Mouse (Mus musculus): ENCODE results near the gene Spryd4. TPM values are rescaled to one million over a fixed set of nuclear protein-coding genes. Genes with fewer than 3 reads are reported as not detected.

The Spryd4 gene
- polyA plus RNA-seq, 1 experiment, result not detected

DNA sequence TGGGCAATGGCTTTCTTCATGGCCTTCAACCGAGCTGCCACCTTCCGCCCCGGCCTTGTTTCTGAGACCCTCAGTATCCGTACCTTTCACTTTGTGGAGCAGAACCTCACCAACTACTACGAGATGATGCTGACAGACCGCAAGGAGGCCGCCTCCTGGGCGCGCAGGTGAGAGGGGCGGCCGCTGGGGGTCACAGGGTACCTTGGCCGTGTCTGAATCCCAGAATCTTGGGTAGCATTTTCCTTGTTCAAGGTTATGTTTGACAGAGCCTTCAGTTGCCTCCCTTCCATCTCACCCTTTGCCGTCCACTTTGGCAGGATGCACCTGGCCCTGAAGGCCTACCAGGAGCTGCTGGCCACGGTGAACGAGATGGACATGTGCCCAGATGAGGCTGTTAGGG, 32.5 kb upstream of the Spryd4 start:
- no peak overlapping the region for H3K27ac ChIP-seq (ENCODE audit: insufficient read depth, low read depth, low read length)
- 95% methylated on average over 15 of the region's 15 CpGs for WGBS
- no peak for TF ChIP-seq POLR2A (IDR thresholded peaks at IDR 0.05; ENCODE audit: insufficient read depth, low read depth, low read length)
- TF ChIP-seq CTCF (IDR thresholded peaks at IDR 0.05; ENCODE audit: insufficient read depth, low read depth, low read length), result no peak

DNA sequence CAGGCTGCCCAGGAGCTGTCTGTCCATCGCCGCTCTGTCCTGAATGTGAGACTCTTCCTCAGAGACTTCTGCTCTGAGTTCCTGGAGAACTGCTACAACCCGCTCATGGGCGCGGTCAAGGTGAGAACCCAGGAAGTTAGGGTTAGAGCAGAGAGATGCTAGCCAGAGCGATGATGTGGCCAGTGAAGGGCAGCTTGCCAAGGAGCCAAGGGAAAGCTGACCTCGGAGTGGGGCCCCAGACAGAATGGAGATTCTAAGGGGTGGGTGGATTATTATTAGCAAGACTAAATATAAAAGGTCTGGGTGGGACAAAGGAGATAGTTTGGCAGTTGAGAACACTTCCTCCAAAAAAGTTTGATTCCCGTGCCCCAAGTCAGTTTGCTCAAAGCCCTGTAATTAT, 31.6 kb upstream of the Spryd4 start:
- WGBS, result 87% methylated on average over 8 of the region's 8 CpGs
- Histone ChIP-seq H3K27ac (ENCODE audit: insufficient read depth, low read depth, low read length) (no peak overlapping the region), H3K4me1 (ENCODE audit: control insufficient read depth, insufficient read depth, low read length) (peaks cover 10% of the 10 kb centered on the region), H3K4me3 (ENCODE audit: insufficient read depth, low read depth, low read length) (no peak overlapping the region)
- no peak for TF ChIP-seq POLR2A (IDR thresholded peaks at IDR 0.05; ENCODE audit: insufficient read depth, low read depth, low read length)
- TF ChIP-seq CTCF (IDR thresholded peaks at IDR 0.05; ENCODE audit: insufficient read depth, low read depth, low read length), result no peak

More for the DNA sequence above, 32.5 kb upstream of the Spryd4 start:
- peaks cover 9% of the 10 kb centered on the region for H3K4me1 ChIP-seq (ENCODE audit: control insufficient read depth, insufficient read depth, low read length)
- no peak overlapping the region for H3K4me3 ChIP-seq (ENCODE audit: insufficient read depth, low read depth, low read length)

DNA sequence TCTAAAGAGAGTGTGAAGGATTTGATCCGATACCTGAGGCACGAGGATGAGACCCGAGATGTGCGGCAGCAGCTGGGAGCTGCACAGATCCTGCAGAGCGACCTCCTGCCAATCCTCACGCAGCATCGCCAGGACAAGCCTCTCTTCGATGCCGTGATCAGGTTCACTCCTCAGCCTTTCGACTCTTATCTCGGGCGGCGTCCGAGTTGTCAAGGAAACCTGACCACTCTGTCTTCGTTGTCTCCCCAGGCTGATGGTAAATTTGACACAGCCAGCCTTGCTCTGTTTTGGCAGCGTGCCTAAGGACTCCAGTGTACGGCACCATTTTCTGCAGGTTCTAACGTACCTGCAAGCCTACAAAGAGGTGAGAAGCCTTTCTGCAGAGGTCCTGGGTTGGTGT, 28.5 kb upstream of the Spryd4 start:
- Histone ChIP-seq H3K4me1 (ENCODE audit: control insufficient read depth, insufficient read depth, low read length) (peaks cover 8% of the 10 kb centered on the region; the same call in 1 of the 2 replicates), H3K4me3 (ENCODE audit: insufficient read depth, low read depth, low read length) (no peak overlapping the region), H3K27ac (ENCODE audit: insufficient read depth, low read depth, low read length) (no peak overlapping the region)
- 93% methylated on average over 18 of the region's 18 CpGs for WGBS
- TF ChIP-seq CTCF (IDR thresholded peaks at IDR 0.05; ENCODE audit: insufficient read depth, low read depth, low read length), result no peak
- TF ChIP-seq POLR2A (IDR thresholded peaks at IDR 0.05; ENCODE audit: insufficient read depth, low read depth, low read length), result no peak

DNA sequence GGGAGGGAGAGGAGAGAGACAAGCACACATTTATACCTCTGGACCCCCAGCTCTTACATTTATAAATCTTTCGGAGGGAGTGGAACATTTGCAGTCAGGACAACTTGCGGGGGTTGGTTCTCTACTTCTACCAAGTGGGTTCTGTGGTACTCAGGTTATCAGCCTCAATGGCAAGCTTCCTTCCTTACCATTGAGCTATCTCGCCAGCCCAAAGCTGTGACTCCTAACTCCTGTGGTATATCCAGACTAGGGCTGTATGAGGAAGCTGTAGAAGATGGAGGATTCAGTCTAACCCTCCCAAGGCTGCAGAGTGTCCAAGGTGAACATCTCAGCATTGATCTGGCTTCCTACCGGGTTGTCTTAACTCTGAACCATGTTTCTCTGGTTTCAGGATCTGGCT, 27.5 kb upstream of the Spryd4 start:
- Histone ChIP-seq H3K4me3 (ENCODE audit: insufficient read depth, low read depth, low read length) (no peak overlapping the region), H3K27ac (ENCODE audit: insufficient read depth, low read depth, low read length) (no peak overlapping the region), H3K4me1 (ENCODE audit: control insufficient read depth, insufficient read depth, low read length) (peaks cover 8% of the 10 kb centered on the region; the same call in 1 of the 2 replicates)
- 99% methylated on average over 4 of the region's 4 CpGs for WGBS
- no peak for TF ChIP-seq CTCF (IDR thresholded peaks at IDR 0.05; ENCODE audit: insufficient read depth, low read depth, low read length)
- no peak for TF ChIP-seq POLR2A (IDR thresholded peaks at IDR 0.05; ENCODE audit: insufficient read depth, low read depth, low read length)

DNA sequence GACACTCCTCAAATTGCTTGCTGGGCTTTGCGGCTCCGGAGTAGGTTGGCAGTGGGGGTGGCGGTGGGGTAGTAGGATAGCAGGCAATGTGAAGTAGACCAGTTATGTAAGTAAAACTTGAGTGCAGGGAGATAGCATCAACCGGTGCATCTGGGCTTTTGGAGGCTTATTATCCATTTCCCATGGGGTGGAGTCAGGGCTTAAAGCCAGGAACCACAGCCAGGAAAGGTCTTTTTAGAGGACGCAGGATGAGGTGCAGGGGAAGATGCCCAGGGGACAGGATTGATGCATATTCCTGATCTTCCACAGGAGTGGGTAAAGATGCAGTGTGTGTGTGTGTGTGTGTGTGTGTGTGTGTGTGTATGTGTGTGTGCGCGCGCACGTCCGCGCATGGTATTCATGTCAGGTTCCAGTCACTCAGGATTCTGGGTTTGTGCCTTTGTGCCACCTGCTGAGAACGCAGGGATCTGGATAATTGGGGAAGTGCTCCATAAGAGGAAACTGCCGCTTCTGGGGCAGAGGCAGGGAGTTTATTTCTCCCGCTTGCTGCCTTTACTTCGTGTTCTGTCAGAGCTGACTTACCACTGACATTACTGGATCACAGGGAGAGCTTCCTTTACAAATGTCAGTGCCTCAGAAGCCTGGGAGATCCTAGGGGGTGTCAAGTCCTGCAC, 26.3 kb upstream of the Spryd4 start:
- Histone ChIP-seq H3K4me3 (ENCODE audit: insufficient read depth, low read depth, low read length) (no peak overlapping the region), H3K4me1 (ENCODE audit: control insufficient read depth, insufficient read depth, low read length) (peaks cover 8% of the 10 kb centered on the region; the same call in 1 of the 2 replicates), H3K27ac (ENCODE audit: insufficient read depth, low read depth, low read length) (no peak overlapping the region)
- no peak for TF ChIP-seq POLR2A (IDR thresholded peaks at IDR 0.05; ENCODE audit: insufficient read depth, low read depth, low read length)
- no peak for TF ChIP-seq CTCF (IDR thresholded peaks at IDR 0.05; ENCODE audit: insufficient read depth, low read depth, low read length)
- WGBS, result 27% methylated on average over 15 of the region's 15 CpGs

DNA sequence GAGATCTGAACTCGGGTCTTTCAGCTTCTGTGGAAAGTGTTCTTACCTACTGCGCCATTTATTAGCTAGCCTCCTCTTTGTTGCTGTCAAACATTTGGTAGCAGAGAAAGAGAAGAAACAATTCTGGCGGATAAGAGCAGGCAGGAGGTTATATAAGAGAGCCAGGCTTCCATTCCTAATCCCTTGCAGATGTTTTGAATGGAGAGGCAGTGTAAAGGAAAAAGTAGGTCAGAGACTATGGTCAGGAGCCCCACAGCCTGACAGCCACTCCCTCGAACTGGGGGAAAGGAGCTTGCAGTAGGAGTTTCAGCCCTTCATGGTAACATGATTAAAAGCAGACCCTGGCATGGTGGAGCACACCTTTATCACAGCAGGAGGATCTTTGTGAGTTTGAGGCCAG, 24.7 kb upstream of the Spryd4 start:
- TF ChIP-seq CTCF (IDR thresholded peaks at IDR 0.05; ENCODE audit: insufficient read depth, low read depth, low read length) (no peak), POLR2A (IDR thresholded peaks at IDR 0.05; ENCODE audit: insufficient read depth, low read depth, low read length) (no peak)
- peaks cover 8% of the 10 kb centered on the region; the same call in 1 of the 2 replicates for H3K4me1 ChIP-seq (ENCODE audit: control insufficient read depth, insufficient read depth, low read length)
- H3K27ac ChIP-seq (ENCODE audit: insufficient read depth, low read depth, low read length), result no peak overlapping the region
- no peak overlapping the region for H3K4me3 ChIP-seq (ENCODE audit: insufficient read depth, low read depth, low read length)
- WGBS, result 33% methylated on average over 4 of the region's 4 CpGs

DNA sequence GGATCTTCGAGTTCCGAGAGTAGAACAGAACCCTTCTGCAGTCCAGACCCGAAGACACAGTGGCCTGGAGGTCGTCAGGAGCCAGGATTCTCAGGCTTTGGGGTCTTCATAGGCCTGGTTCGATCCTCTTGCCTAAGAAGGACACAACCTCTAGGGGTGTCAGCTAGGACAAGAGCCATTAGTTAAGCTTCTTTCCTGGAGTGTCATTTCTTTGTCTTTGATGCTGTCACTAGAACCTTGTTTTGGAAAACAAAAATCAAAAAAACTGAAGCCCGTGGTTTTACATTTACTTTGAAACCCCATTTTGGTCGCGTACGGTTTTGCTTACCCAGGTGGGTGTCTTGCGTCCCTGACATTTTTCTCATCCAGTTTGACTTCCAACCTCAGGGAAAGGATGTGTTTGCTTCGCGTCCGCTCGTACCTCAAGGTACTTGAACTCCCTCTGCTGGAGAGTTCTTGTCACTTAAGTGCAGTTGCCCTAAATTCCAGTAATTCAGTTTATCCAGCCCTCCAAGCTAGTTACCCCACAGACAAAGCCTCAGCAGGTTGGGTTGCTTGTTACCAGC, 20.9 kb upstream of the Spryd4 start:
- peak; percentile 15; the same call in 1 of the 2 replicates for TF ChIP-seq CTCF (IDR thresholded peaks at IDR 0.05; ENCODE audit: insufficient read depth, low read depth, low read length)
- no peak for TF ChIP-seq POLR2A (IDR thresholded peaks at IDR 0.05; ENCODE audit: insufficient read depth, low read depth, low read length)
- H3K27ac ChIP-seq (ENCODE audit: insufficient read depth, low read depth, low read length), result peak overlapping the region; percentile 97
- WGBS, result under 1% methylated on average over 14 of the region's 14 CpGs
- H3K4me1 ChIP-seq (ENCODE audit: control insufficient read depth, insufficient read depth, low read length), result no peaks in the 10 kb centered on the region; the same call in 1 of the 2 replicates
- H3K4me3 ChIP-seq (ENCODE audit: insufficient read depth, low read depth, low read length), result peak overlapping the region; percentile 99

DNA sequence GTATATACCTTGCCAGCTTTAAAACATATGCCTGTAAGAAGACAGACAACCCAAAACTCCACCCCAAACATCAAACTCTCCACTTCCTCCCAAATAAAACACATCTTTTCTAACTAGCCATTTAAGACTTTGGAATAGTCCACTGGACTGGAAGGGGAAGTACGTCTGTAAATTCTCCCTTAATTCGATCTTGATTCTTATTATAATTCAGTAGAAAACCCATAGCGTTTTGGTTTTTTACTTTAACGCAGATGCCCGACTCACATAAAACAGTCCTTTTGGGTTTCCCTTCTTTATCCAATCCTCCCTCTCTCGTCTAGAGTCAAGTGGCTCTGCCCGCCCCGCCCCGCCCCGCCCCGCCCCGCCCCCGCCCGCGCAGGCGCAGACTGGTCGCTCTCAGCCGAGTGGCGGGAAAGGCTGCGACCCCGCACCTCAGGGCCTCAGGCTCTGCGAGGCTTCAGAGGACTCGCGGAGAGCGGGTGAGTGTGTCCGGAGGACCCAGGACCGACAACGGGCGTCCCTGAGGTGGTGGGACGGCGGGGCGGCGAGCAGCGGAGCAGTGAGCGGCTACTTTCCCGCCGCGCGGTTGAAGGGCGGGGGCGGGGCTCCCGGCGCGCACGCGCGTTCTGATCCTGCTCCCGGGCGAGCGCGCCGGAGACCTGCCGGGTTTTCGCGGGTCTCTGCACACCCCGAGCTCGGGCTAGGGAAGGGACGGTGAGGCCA, 20.3 kb upstream of the Spryd4 start, which contains the start of gene Timeless:
TSS of gene Timeless (plus strand) at position 369 of the 723 bp plus-strand sequence.
- under 1% methylated on average over 57 of the region's 58 CpGs for WGBS

DNA sequence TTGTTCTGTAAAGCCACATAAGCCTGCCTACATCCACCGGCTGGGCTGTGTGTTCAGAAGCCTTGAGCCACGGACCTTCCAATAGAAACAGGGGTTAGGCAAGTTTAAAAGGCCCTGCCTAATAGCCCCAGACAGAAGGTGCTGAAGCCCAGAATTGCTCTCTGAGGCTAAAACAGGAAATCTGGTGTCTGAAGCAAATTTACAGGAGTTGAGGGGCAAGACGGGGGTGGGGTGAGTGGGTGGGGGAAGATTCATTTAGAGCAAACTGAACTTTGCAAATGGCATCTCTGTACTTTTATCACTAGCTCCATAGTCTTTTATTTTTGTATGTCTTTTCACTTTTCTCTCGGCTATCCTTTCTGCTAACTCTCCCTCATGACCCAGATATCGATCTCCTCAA, 19.5 kb upstream of the Spryd4 start:
- TF ChIP-seq POLR2A (IDR thresholded peaks at IDR 0.05; ENCODE audit: insufficient read depth, low read depth, low read length), result no peak
- no peak for TF ChIP-seq CTCF (IDR thresholded peaks at IDR 0.05; ENCODE audit: insufficient read depth, low read depth, low read length)
- Histone ChIP-seq H3K4me1 (ENCODE audit: control insufficient read depth, insufficient read depth, low read length) (no peaks in the 10 kb centered on the region; the same call in 1 of the 2 replicates), H3K27ac (ENCODE audit: insufficient read depth, low read depth, low read length) (no peak overlapping the region), H3K4me3 (ENCODE audit: insufficient read depth, low read depth, low read length) (no peak overlapping the region)
- WGBS, result 3% methylated on average over 5 of the region's 5 CpGs

More for the DNA sequence above, 20.3 kb upstream of the Spryd4 start, which contains the start of gene Timeless:
- Histone ChIP-seq H3K4me3 (ENCODE audit: insufficient read depth, low read depth, low read length) (peak within 1 kb of the TSS; percentile 99), H3K27ac (ENCODE audit: insufficient read depth, low read depth, low read length) (peak within 1 kb of the TSS; percentile 97), H3K4me1 (ENCODE audit: control insufficient read depth, insufficient read depth, low read length) (no peaks in the 10 kb centered on the region; the same call in 1 of the 2 replicates)
- TF ChIP-seq CTCF (IDR thresholded peaks at IDR 0.05; ENCODE audit: insufficient read depth, low read depth, low read length), result no peak
- TF ChIP-seq POLR2A (IDR thresholded peaks at IDR 0.05; ENCODE audit: insufficient read depth, low read depth, low read length), result peak; percentile 93
